Mouse (Mus musculus): Measurements from ENCODE around the gene Zfp607b. TPM values are rescaled to one million over a fixed set of nuclear protein-coding genes. Genes with fewer than 3 reads are reported as not detected.

Zfp607b gene
- polyA plus RNA-seq, 1 experiment from 2014 or later: 2.0 TPM

- no peak overlapping the region for H3K9ac ChIP-seq
- ATAC-seq (replicated peaks; ENCODE audit: insufficient number of reproducible peaks, insufficient read depth, low FRiP score, low read depth): no peak
- H3K27me3 ChIP-seq: peaks cover 16% of the 10 kb centered on the region; the same call in 1 of the 2 replicates
- WGBS: 2% methylated on average over 6 of the region's 6 CpGs
- H3K27ac ChIP-seq: no peak overlapping the region
- H3K4me1 ChIP-seq (replicated peaks): peaks cover 17% of the 10 kb centered on the region
- H3K4me2 ChIP-seq: peak overlapping the region; percentile 8; the same call in 1 of the 2 replicates
- 0 out of 2 replicates have a peak overlapping the region, but pooled peaks have one; percentile 4 for H3K4me3 ChIP-seq
- no peaks in the 10 kb centered on the region for H3K36me3 ChIP-seq
- no peaks in the 10 kb centered on the region for H3K9me3 ChIP-seq (replicated peaks)
Observed at GRCm38 (mm10) chr7:27685681-27686080, 3.5 kb upstream of the Zfp607b start.

GRCm38 (mm10) chr7:27687043-27687442 is 2.1 kb upstream of the Zfp607b start:
- no peak overlapping the region for H3K9ac ChIP-seq
- no peaks in the 10 kb centered on the region for H3K9me3 ChIP-seq (replicated peaks)
- ATAC-seq (replicated peaks; ENCODE audit: insufficient number of reproducible peaks, insufficient read depth, low FRiP score, low read depth): no peak
- H3K36me3 ChIP-seq: no peaks in the 10 kb centered on the region
- H3K27ac ChIP-seq: no peak overlapping the region
- WGBS: 83% methylated on average over 1 of the region's 1 CpGs
- H3K4me3 ChIP-seq: no peak overlapping the region
- H3K4me1 ChIP-seq (replicated peaks): peaks cover 17% of the 10 kb centered on the region
- H3K27me3 ChIP-seq: peaks cover 13% of the 10 kb centered on the region; the same call in 1 of the 2 replicates
- H3K4me2 ChIP-seq: no peak overlapping the region

GRCm38 (mm10) chr7:27687836-27688235 is 1.3 kb upstream of the Zfp607b start:
- no peak overlapping the region for H3K9ac ChIP-seq
- WGBS: 72% methylated on average over 3 of the region's 3 CpGs
- H3K27me3 ChIP-seq: peaks cover 13% of the 10 kb centered on the region; the same call in 1 of the 2 replicates
- H3K36me3 ChIP-seq: no peaks in the 10 kb centered on the region
- H3K4me3 ChIP-seq: no peak overlapping the region
- H3K27ac ChIP-seq: no peak overlapping the region
- peak overlapping the region; percentile 65; the same call in 1 of the 2 replicates for H3K4me2 ChIP-seq
- ATAC-seq (replicated peaks; ENCODE audit: insufficient number of reproducible peaks, insufficient read depth, low FRiP score, low read depth): no peak
- H3K9me3 ChIP-seq (replicated peaks): no peaks in the 10 kb centered on the region
- H3K4me1 ChIP-seq (replicated peaks): peaks cover 17% of the 10 kb centered on the region

- Histone ChIP-seq H3K27ac (no peak overlapping the region), H3K4me2 (peak overlapping the region; percentile 65), H3K4me1 (replicated peaks) (peaks cover 17% of the 10 kb centered on the region), H3K27me3 (peaks cover 13% of the 10 kb centered on the region; the same call in 1 of the 2 replicates), H3K4me3 (peak overlapping the region; percentile 45), H3K9ac (peak overlapping the region; percentile 50), H3K9me3 (replicated peaks) (no peaks in the 10 kb centered on the region), H3K36me3 (no peaks in the 10 kb centered on the region)
- WGBS: 35% methylated on average over 14 of the region's 14 CpGs
- ATAC-seq (replicated peaks; ENCODE audit: insufficient number of reproducible peaks, insufficient read depth, low FRiP score, low read depth): no peak
Observed at GRCm38 (mm10) chr7:27688246-27688788, 823 bp upstream of the Zfp607b start.

- Histone ChIP-seq H3K9me3 (replicated peaks) (no peaks in the 10 kb centered on the region), H3K27me3 (no peaks in the 10 kb centered on the region), H3K36me3 (no peaks in the 10 kb centered on the region), H3K4me2 (no peak overlapping the region), H3K27ac (no peak overlapping the region), H3K9ac (no peak overlapping the region), H3K4me3 (no peak overlapping the region), H3K4me1 (replicated peaks) (peaks cover 12% of the 10 kb centered on the region)
- 30% methylated on average over 5 of the region's 5 CpGs for WGBS
- no peak for ATAC-seq (replicated peaks; ENCODE audit: insufficient number of reproducible peaks, insufficient read depth, low FRiP score, low read depth)
Observed at GRCm38 (mm10) chr7:27691076-27691475, 1.9 kb downstream of the Zfp607b start.

DNA sequence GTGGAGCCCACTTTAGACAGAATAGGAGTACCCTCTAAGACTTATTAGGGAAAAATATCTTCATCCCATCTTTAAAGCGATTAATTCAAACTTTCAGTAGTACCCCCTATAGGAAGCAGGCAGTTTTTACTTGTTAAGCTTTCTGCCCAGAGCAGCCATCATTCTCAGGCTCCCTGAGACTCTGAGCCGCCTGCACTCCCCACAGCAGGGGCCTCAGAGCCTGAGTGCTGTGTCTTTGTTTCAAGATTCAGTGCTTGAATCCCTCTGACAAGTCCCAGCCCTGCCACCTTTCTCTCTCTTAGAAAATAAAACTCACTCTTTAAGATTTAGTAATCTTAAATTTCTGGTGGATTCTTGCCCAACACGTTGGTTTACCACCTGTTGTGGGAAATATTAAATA is 7.6 kb downstream of the Zfp607b start:
- H3K9ac ChIP-seq: no peak overlapping the region
- 44% methylated on average over 3 of the region's 3 CpGs for WGBS
- no peak for ATAC-seq (replicated peaks; ENCODE audit: insufficient number of reproducible peaks, insufficient read depth, low FRiP score, low read depth)

DNA sequence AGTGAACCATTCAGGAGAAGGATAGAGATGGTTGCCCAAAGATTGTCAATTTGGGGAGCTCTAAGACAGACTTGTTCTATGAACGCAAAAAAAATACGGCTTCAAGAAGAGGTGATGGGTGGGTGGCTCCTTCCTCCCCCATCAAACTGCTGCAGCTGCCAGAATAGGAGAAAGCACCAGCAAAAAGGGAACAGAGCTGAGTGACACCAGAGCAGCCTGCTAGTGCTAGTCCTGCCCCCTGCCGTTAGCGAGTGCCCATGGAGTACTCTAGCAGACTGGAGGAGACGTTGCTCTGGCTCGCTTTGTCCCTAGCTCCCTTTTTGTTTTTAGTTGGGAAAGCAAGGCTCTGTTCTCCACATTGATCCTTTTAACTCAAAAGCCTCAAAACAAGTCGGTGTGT is 21.3 kb downstream of the Zfp607b start:
- Histone ChIP-seq H3K36me3 (no peaks in the 10 kb centered on the region), H3K9ac (no peak overlapping the region), H3K4me1 (replicated peaks) (no peaks in the 10 kb centered on the region), H3K9me3 (replicated peaks) (peaks cover 7% of the 10 kb centered on the region; the same call in 1 of the 2 replicates), H3K4me2 (no peak overlapping the region), H3K27ac (no peak overlapping the region), H3K27me3 (no peaks in the 10 kb centered on the region), H3K4me3 (no peak overlapping the region)
- no peak for ATAC-seq (replicated peaks; ENCODE audit: insufficient number of reproducible peaks, insufficient read depth, low FRiP score, low read depth)
- WGBS: 75% methylated on average over 7 of the region's 7 CpGs

More for the DNA sequence above, 7.6 kb downstream of the Zfp607b start:
- no peaks in the 10 kb centered on the region for H3K4me1 ChIP-seq (replicated peaks)
- no peak overlapping the region for H3K4me2 ChIP-seq
- no peaks in the 10 kb centered on the region for H3K36me3 ChIP-seq
- H3K27me3 ChIP-seq: no peaks in the 10 kb centered on the region
- no peak overlapping the region for H3K27ac ChIP-seq
- H3K9me3 ChIP-seq (replicated peaks): no peaks in the 10 kb centered on the region
- no peak overlapping the region for H3K4me3 ChIP-seq

- H3K27me3 ChIP-seq: no peaks in the 10 kb centered on the region; the same call in 1 of the 2 replicates
- H3K27ac ChIP-seq: no peak overlapping the region
- H3K4me1 ChIP-seq (replicated peaks): 0 out of 2 replicates have a peak, but pooled peaks cover 2% of the 10 kb centered on the region
- no peak overlapping the region for H3K4me2 ChIP-seq
- no peak overlapping the region for H3K4me3 ChIP-seq
- no peak overlapping the region for H3K9ac ChIP-seq
- WGBS: 85% methylated on average over 8 of the region's 8 CpGs
- no peak for ATAC-seq (replicated peaks; ENCODE audit: insufficient number of reproducible peaks, insufficient read depth, low FRiP score, low read depth)
- no peaks in the 10 kb centered on the region for H3K9me3 ChIP-seq (replicated peaks)
- H3K36me3 ChIP-seq: no peaks in the 10 kb centered on the region
Observed at GRCm38 (mm10) chr7:27721951-27722350, 32.8 kb downstream of the Zfp607b start.

GRCm38 (mm10) chr7:27725566-27726538 is 36.7 kb downstream of the Zfp607b start:
- H3K9me3 ChIP-seq (replicated peaks): no peaks in the 10 kb centered on the region
- no peak overlapping the region for H3K4me3 ChIP-seq
- no peak overlapping the region for H3K27ac ChIP-seq
- H3K9ac ChIP-seq: no peak overlapping the region
- no peaks in the 10 kb centered on the region; the same call in 1 of the 2 replicates for H3K27me3 ChIP-seq
- 0 out of 2 replicates have a peak, but pooled peaks cover 2% of the 10 kb centered on the region for H3K4me1 ChIP-seq (replicated peaks)
- no peak overlapping the region for H3K4me2 ChIP-seq
- WGBS: 39% methylated on average over 12 of the region's 12 CpGs
- ATAC-seq (replicated peaks; ENCODE audit: insufficient number of reproducible peaks, insufficient read depth, low FRiP score, low read depth): no peak; the same call in 1 of the 2 replicates
- H3K36me3 ChIP-seq: no peaks in the 10 kb centered on the region

DNA sequence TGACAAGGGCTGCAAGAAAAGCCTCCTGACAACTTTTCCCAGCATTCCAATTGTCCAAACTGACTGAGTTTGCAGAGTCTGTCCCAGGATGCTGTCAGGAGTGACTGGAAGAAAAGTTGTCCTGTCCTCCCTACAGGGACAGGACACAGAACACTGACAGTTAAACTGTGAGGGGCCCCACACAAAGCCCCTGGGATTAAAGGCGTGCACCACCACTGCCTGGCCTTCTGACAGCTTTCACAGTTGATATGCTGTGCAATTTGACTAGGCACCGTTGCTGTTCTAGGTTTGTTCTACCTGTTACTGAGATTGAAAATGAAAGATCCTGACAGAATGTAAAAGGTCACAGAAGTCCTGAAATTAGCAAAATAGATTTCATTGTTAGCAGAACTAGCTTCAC is 38.3 kb downstream of the Zfp607b start:
- Histone ChIP-seq H3K36me3 (no peaks in the 10 kb centered on the region), H3K4me2 (no peak overlapping the region), H3K9ac (no peak overlapping the region), H3K27me3 (no peaks in the 10 kb centered on the region; the same call in 1 of the 2 replicates), H3K4me3 (no peak overlapping the region), H3K9me3 (replicated peaks) (no peaks in the 10 kb centered on the region), H3K4me1 (replicated peaks) (peaks cover 10% of the 10 kb centered on the region), H3K27ac (no peak overlapping the region)
- WGBS: 47% methylated on average over 2 of the region's 2 CpGs
- no peak for ATAC-seq (replicated peaks; ENCODE audit: insufficient number of reproducible peaks, insufficient read depth, low FRiP score, low read depth)

DNA sequence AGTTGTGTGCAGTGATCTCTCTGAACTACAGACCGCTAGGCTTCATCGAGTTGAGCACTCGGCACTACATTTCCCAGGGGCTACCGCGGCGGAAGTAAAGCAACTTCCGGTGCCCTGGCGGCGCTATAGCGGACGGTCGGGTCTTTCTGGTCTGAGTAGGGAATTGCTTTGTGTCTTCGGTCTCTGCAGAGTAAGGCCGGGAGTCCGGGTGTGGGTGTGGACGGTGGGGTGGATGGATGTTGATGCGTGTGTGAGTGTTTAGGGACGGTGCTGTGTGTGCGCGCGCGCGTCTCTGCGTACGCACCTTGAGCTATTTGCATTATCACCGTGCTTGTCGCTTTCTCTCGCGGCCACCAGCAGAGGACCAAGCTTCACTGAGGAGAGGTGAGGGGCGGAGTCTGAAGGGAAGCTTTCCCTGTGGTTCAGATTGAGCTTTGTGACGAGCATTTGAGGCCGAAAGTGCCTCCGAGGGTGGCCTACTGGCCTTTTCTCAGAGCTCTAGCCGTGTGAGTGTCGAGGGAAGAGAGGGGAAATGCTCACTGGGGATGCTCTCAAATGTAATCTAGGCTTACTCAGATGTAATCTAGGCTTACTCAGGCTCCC is 42.2 kb downstream of the Zfp607b start, which contains the start of gene Zfp60:
Gene Zfp60, plus strand, starts transcription at position 109 of the 603 bp plus-strand sequence.
- no peaks in the 10 kb centered on the region for H3K9me3 ChIP-seq (replicated peaks)
- H3K27ac ChIP-seq: peak within 1 kb of the TSS; percentile 94
- peak; percentile 90 for ATAC-seq (replicated peaks; ENCODE audit: insufficient number of reproducible peaks, insufficient read depth, low FRiP score, low read depth)
- no peaks in the 10 kb centered on the region for H3K27me3 ChIP-seq
- H3K4me3 ChIP-seq: peak within 1 kb of the TSS; percentile 85
- H3K9ac ChIP-seq: peak within 1 kb of the TSS; percentile 80
- H3K36me3 ChIP-seq: no peaks in the 10 kb centered on the region
- H3K4me1 ChIP-seq (replicated peaks): peaks cover 20% of the 10 kb centered on the region
- peak within 1 kb of the TSS; percentile 80 for H3K4me2 ChIP-seq
- 0% methylated on average over 35 of the region's 35 CpGs for WGBS
